Mouse (Mus musculus) megakaryocyte, embryonic 14.5 days (primary cell): ENCODE measurements at regions not wholly inside any gene's neighbourhood (a gene's known extent, or its start where the extent isn't known, plus 50 kb on each side); places are given as distances from the start of the nearest gene placed in this dataset.

Experiments used
- FLI1 ChIP-seq: IDR thresholded peaks from 2 replicates; pipeline ENCODE4 v1.6.1; 2012; ENCODE audit warnings: low read length, inconsistent platforms, mixed read lengths
- GATA1 ChIP-seq: IDR thresholded peaks from 3 replicates; pipeline ENCODE4 v1.6.1; 2012; ENCODE audit warnings: mixed read lengths, low read length, inconsistent platforms, borderline replicate concordance

DNA sequence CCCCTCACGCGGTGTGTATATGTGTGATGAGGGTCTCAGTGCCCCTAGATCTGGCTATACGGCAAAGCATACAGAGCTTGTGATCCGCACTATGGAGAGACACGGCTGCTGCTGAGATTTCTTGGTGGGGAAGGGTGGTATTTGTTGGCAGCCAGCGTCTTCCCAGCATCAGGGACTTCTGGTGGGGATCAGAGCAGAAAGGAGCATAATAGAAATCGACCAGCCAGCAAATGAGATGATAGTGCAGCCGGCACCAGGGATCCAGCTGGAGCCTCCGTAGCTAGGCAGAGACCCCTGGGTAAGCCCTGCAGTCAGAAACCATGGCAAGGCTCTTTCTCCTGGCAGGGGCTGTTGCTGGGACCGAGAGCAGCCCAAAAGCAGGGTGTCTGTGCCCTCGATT is 425.2 kb upstream of the Kcnab2 start:
- no peak for TF ChIP-seq GATA1
- TF ChIP-seq FLI1, result no peak
